Mouse (Mus musculus) forebrain, embryonic 15.5 days (tissue): Measurements from ENCODE around the gene Olfr98. TPM values are rescaled to one million over a fixed set of nuclear protein-coding genes. Genes with fewer than 3 reads are reported as not detected.
A peak's percentile ranks its signal among the peaks of the same experiment; 100 is the strongest.

ENCODE experiments used
- ATAC-seq: fragments of 200-750 bp; cut with Nextera tagmentation; replicated peaks from 2 replicates; pipeline ENCODE4 v1.8.0; 2017; ENCODE audit warnings: mild to moderate bottlenecking, moderate TSS enrichment, moderate library complexity
- H3K27ac ChIP-seq: fragments of 300-500 bp; sonication (generic); replicated peaks from 2 replicates; pipeline ENCODE4 v1.5.1; 2015; ENCODE audit warnings: mild to moderate bottlenecking, inconsistent platforms
- H3K27me3 ChIP-seq: fragments of 300-500 bp; sonication (generic); 2 replicates; pipeline ENCODE4 v1.6.1; 2015; ENCODE audit warnings: inconsistent platforms
- H3K36me3 ChIP-seq: fragments of 300-500 bp; sonication (generic); 2 replicates; pipeline ENCODE4 v1.6.1; 2015; ENCODE audit warnings: mild to moderate bottlenecking, inconsistent platforms
- H3K4me1 ChIP-seq: fragments of 300-500 bp; sonication (generic); 2 replicates; pipeline ENCODE4 v1.6.1; 2015; ENCODE audit warnings: inconsistent platforms
- H3K4me2 ChIP-seq: fragments of 300-500 bp; sonication (generic); replicated peaks from 2 replicates; pipeline ENCODE4 v1.6.1; 2015; ENCODE audit warnings: mild to moderate bottlenecking, inconsistent platforms
- H3K4me3 ChIP-seq: fragments of 300-500 bp; sonication (generic); 2 replicates; pipeline ENCODE4 v1.5.1; 2015; ENCODE audit warnings: mild to moderate bottlenecking, inconsistent platforms
- H3K9ac ChIP-seq: fragments of 300-500 bp; sonication (generic); replicated peaks from 2 replicates; pipeline ENCODE4 v1.6.1; 2015; ENCODE audit warnings: mild to moderate bottlenecking, inconsistent platforms
- H3K9me3 ChIP-seq: fragments of 300-500 bp; sonication (generic); 2 replicates; pipeline ENCODE4 v1.6.1; 2016; ENCODE audit warnings: inconsistent platforms
- WGBS: fragments of 180-500 bp; shearing (Covaris S2); methylation state at CpG from one replicate; pipeline ENCODE4 v1.1.7; 2015; ENCODE audit warnings: mixed read lengths; 5-methylcytosine and 5-hydroxymethylcytosine counted together
- polyA plus RNA-seq: library from polyadenylated mRNA; unstranded; fragments of >200 nt; fragmentation: Nextera tagmentation; extraction: Ambion mirVana; gene quantifications from 2 replicates; pipeline ENCODE4 v1.2.1, GENCODE M21; 2015

Olfr98 gene
- not detected in 2 replicates for polyA plus RNA-seq

DNA sequence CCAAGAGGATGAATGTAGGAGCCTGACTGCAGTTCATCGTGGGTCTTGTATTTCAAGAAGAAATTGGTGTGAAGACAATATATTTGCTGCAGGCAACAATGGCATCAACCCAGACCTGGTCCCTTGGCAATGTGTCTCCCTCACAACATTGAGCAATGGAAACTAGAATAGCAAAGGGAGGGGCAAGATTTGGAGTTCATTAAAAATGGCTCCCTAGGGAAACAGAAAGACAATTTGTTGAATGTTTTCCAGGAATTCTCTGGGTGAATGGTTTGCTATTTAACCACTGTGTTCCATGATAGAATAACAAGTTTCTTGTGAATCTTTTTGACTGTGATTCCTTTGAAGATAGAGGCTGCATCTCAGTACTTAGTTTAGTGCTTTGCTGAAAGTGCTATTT, at the start of gene Olfr98:
Olfr98 (minus strand) TSS at position 124 of the 400 bp plus-strand sequence.
- Histone ChIP-seq H3K27me3 (no peaks in the 10 kb centered on the region), H3K9ac (no peak within 1 kb of the TSS), H3K36me3 (no peaks in the 10 kb centered on the region), H3K4me2 (no peak within 1 kb of the TSS), H3K9me3 (no peaks in the 10 kb centered on the region), H3K4me1 (no peaks in the 10 kb centered on the region), H3K27ac (no peak within 1 kb of the TSS), H3K4me3 (no peak within 1 kb of the TSS)
- 78% methylated on average over 1 of the region's 1 CpGs for WGBS
- no peak for ATAC-seq

DNA sequence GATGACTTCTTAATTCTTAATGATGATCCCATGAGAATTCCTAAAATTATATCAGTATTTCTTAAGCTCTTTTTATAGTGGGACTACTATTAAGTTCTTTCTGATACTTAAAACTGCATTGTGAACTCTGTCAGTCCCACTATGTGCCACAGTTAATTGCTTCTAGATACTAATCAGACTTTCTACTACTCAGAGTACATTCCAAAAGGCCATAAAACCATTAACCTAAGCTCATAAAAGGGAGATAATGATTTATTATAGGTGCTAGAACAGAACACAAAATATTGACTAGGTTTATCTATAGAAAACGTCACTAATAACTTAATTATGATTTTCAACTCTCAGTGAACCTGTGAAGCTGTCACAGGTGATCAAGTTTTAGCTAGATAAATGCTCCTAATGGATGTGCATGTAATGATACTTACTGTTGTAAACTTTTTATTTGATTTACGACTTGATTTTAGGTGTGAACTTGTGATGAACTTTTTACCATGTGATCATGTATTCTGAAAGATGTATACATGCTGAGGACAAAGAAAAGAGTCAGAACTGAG, 46.7 kb upstream of the Olfr98 start:
- no peaks in the 10 kb centered on the region for H3K9me3 ChIP-seq
- no peak overlapping the region for H3K4me3 ChIP-seq
- no peaks in the 10 kb centered on the region for H3K4me1 ChIP-seq
- H3K27ac ChIP-seq = no peak overlapping the region
- no peaks in the 10 kb centered on the region for H3K36me3 ChIP-seq
- 61% methylated on average over 2 of the region's 2 CpGs for WGBS
- no peak overlapping the region for H3K4me2 ChIP-seq
- ATAC-seq = no peak
- no peaks in the 10 kb centered on the region for H3K27me3 ChIP-seq
- no peak overlapping the region for H3K9ac ChIP-seq

DNA sequence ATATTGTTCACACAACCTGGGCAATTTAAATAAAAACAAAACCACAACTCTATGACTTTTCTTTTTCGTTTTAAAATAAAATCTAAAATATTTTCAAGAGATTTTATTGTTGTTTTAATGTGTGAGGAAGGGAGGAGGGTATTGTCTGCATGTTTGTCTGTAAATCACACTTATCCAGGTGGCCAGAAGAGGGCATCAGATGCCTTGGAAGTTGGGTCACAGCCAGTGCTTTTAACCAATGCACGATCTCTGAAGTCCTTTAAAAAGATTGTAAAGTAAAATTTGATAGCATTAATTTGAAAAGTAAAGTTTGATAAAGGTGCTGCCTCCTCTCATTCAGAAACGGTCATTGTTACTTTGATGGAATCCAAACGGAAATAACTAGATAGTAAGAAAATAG, 44.9 kb upstream of the Olfr98 start:
- Histone ChIP-seq H3K9ac (no peak overlapping the region), H3K27me3 (no peaks in the 10 kb centered on the region), H3K4me3 (no peak overlapping the region), H3K36me3 (no peaks in the 10 kb centered on the region), H3K4me2 (no peak overlapping the region), H3K4me1 (no peaks in the 10 kb centered on the region), H3K27ac (no peak overlapping the region), H3K9me3 (no peaks in the 10 kb centered on the region)
- ATAC-seq = no peak
- 39% methylated on average over 4 of the region's 4 CpGs for WGBS

DNA sequence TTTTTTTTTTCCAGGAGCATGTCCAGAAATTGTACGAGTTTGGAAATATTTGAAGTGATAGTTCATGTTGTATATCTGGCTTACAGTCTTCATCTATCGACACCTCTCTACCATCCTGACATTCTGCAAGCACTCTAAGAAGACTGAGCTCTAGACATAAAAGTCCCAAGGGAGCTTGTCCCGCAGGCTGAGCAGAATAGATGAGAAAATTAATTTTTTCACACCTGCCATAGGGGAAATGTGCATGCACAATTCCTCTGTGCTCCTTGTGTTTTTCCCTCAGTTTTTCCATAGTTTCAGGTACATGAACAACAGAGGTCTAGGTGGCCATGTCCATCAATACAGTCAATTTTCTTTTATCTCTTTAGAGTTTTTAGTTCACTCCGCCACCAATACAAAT, 40.7 kb upstream of the Olfr98 start, which contains the start of gene Olfr101:
Olfr101 (minus strand) TSS at position 101 of the 400 bp plus-strand sequence.
- H3K27ac ChIP-seq = no peak within 1 kb of the TSS
- H3K9me3 ChIP-seq = no peaks in the 10 kb centered on the region
- no peaks in the 10 kb centered on the region for H3K27me3 ChIP-seq
- WGBS = 90% methylated on average over 4 of the region's 4 CpGs
- H3K4me1 ChIP-seq = no peaks in the 10 kb centered on the region
- H3K9ac ChIP-seq = no peak within 1 kb of the TSS
- H3K36me3 ChIP-seq = no peaks in the 10 kb centered on the region
- no peak within 1 kb of the TSS for H3K4me2 ChIP-seq
- no peak for ATAC-seq
- no peak within 1 kb of the TSS for H3K4me3 ChIP-seq

DNA sequence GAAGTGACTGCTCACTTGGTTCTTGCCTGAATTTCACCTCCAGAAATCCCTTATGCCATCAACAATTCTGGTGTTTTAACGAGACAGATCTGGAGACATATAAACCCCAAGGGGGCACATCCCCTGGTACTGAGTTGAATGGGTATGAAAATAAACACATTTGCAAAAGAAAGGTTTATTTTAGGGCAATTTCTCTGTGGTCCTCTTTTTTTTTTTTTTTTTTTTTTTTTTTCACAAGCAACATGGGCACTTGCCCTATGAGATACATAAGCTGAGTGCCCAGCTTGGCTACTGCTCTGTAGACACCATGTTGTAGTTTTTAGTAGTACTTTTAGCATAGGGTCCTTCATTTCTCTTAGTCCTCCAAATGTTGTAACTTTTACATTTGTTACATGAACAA, 19.8 kb upstream of the Olfr98 start, which contains the start of gene Olfr99:
Olfr99 (minus strand) TSS at position 101 of the 400 bp plus-strand sequence.
- ATAC-seq = no peak

DNA sequence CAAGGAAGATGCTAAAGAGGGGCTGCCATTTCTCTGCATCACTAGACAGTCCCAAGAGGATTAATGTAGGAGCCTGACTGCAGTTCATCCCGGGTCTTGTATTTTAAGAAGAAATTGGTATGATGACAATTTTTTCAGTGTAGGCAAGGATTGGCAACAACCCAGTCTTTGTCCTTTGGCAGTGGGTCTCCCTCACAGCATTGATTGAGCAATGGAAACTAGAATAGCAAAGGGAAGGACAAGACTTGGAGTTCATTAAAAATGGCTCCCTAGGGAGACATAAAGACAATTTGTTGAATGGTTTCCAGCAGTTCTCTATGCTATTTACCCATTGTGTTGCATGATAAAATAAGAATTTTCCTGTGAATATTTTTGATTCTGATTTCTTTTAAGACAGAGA, 16.8 kb upstream of the Olfr98 start:
- Histone ChIP-seq H3K4me1 (no peaks in the 10 kb centered on the region), H3K27ac (no peak overlapping the region), H3K4me2 (no peak overlapping the region), H3K4me3 (no peak overlapping the region), H3K9me3 (no peaks in the 10 kb centered on the region), H3K36me3 (no peaks in the 10 kb centered on the region), H3K27me3 (no peaks in the 10 kb centered on the region), H3K9ac (no peak overlapping the region)
- WGBS = 71% methylated on average over 1 of the region's 1 CpGs
- no peak for ATAC-seq

More for the DNA sequence above, 19.8 kb upstream of the Olfr98 start, which contains the start of gene Olfr99:
- no peaks in the 10 kb centered on the region for H3K36me3 ChIP-seq
- H3K4me2 ChIP-seq = no peak within 1 kb of the TSS
- no peak within 1 kb of the TSS for H3K27ac ChIP-seq
- H3K9me3 ChIP-seq = no peaks in the 10 kb centered on the region
- H3K4me1 ChIP-seq = no peaks in the 10 kb centered on the region
- H3K27me3 ChIP-seq = no peaks in the 10 kb centered on the region
- no peak within 1 kb of the TSS for H3K9ac ChIP-seq
- 84% methylated on average over 1 of the region's 1 CpGs for WGBS
- H3K4me3 ChIP-seq = no peak within 1 kb of the TSS

DNA sequence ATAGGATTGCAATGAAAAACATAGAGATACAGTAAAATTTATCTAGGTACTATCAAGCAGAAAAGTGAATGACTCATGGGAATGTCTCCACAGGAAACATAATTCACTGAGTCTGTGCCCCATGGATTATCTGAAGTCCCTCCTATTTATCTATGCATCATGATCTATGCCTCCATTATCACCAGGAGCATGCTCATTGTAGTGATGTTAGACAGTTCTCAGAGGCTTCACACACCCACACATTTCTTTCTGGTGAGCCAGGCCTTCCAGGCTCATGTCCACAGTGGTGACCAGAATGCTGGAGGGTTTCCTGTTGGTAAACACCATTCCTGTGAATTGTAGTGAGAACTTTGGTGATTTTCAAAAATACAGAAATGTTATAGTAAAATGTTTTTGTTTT, 13.0 kb upstream of the Olfr98 start:
- no peak overlapping the region for H3K9ac ChIP-seq
- no peaks in the 10 kb centered on the region for H3K9me3 ChIP-seq
- H3K27me3 ChIP-seq = no peaks in the 10 kb centered on the region
- H3K4me3 ChIP-seq = no peak overlapping the region
- ATAC-seq = no peak
- no peaks in the 10 kb centered on the region for H3K36me3 ChIP-seq
- no peak overlapping the region for H3K27ac ChIP-seq
- no peaks in the 10 kb centered on the region for H3K4me1 ChIP-seq
- H3K4me2 ChIP-seq = no peak overlapping the region

DNA sequence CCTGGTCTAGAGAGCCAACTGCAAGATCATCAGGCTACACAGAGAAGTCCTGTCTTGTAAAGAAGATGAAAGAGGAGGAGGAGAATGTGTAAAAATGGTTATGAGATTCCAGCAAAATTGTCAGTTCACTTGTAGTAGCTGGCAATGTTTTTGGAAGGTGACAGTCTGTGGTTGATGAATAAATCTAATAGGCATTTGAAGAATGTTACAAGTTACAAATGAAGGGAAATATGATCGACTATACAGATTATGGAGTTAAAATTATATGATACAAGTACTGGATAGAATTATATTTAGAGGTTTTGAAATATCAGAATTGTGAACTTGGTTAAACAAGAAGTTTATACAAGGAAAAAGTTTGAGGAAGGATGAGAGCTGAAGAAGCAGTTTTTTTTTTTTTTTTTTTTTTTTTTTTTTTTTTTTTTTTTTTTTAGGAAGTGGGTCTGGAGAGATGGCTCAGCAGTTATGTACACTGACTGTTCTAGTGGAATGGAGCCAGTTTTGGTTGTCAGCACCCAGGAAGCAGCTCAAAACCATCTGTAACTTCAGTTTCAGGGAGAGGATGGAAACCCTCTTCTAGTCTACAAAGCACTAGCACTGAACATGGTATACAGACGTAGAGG, 12.2 kb upstream of the Olfr98 start:
- no peaks in the 10 kb centered on the region for H3K27me3 ChIP-seq
- H3K4me1 ChIP-seq = no peaks in the 10 kb centered on the region
- no peaks in the 10 kb centered on the region for H3K36me3 ChIP-seq
- no peaks in the 10 kb centered on the region for H3K9me3 ChIP-seq
- ATAC-seq = no peak
- H3K4me2 ChIP-seq = no peak overlapping the region
- 92% methylated on average over 2 of the region's 2 CpGs for WGBS
- H3K27ac ChIP-seq = no peak overlapping the region
- H3K9ac ChIP-seq = no peak overlapping the region
- no peak overlapping the region for H3K4me3 ChIP-seq

DNA sequence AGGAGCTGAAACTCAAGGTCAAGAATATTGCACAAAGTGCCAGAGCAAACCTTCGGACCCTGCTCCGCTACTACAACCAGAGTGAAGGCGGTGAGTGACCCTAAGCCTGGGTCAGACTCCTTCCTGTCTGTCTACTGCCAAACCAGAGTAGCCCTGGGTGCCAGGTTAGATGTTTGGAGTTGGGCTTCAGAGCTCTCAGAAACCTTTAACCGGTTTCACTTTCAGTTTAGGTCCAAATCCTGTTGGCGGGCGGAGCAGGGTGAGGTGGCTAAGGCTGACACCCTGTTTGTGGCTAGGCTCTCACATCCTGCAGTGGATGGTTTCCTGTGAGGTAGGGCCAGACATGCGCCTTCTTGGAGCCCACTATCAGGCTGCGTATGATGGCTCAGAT, 7.1 kb upstream of the Olfr98 start:
- H3K9me3 ChIP-seq = no peaks in the 10 kb centered on the region
- H3K4me2 ChIP-seq = peak overlapping the region; percentile 91
- ATAC-seq = peak; percentile 17; the same call in 1 of the 2 replicates
- WGBS = 76% methylated on average over 8 of the region's 8 CpGs
- H3K4me1 ChIP-seq = 0 out of 2 replicates have a peak, but pooled peaks cover 5% of the 10 kb centered on the region
- no peak overlapping the region for H3K27ac ChIP-seq
- peak overlapping the region; percentile 34; the same call in 1 of the 2 replicates for H3K9ac ChIP-seq
- H3K27me3 ChIP-seq = no peaks in the 10 kb centered on the region
- H3K4me3 ChIP-seq = peak overlapping the region; percentile 49
- no peaks in the 10 kb centered on the region for H3K36me3 ChIP-seq

DNA sequence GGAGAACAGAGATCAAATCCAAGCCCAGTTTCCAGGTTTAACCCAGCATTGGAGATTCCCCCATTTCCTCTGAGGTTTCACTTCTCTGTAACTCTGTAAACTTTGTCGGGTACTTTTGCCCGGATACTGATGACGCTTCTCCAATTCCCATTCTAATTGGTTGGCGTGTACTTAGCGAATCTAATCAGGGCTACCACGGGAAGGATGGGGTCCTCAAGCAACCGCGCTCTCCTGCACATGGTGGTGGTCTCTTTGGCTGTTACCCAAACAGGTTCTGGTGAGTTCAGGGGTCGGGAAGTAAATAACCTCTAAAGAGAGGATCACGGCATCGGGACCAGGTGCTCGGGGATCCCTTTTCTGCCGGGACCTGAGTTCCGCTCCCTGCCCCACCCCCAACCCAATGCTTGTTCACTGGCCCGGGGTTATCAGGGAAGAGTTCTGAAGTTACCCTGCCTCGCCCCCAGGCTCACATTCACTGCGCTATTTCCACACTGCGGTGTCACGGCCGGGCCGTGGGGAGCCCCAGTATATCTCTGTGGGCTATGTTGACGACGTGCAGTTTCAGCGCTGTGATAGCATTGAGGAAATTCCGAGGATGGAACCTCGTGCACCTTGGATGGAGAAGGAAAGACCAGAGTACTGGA, 6.6 kb upstream of the Olfr98 start, which contains the start of gene H2-M3:
H2-M3 (plus strand) TSS at position 163 of the 644 bp plus-strand sequence.
- peak within 1 kb of the TSS; percentile 91 for H3K4me2 ChIP-seq
- 2% methylated on average over 26 of the region's 26 CpGs for WGBS
- peak within 1 kb of the TSS; percentile 49 for H3K4me3 ChIP-seq
- peak; percentile 99 for ATAC-seq
- H3K9ac ChIP-seq = peak within 1 kb of the TSS; percentile 34
- 0 out of 2 replicates have a peak, but pooled peaks cover 5% of the 10 kb centered on the region for H3K4me1 ChIP-seq
- no peaks in the 10 kb centered on the region for H3K9me3 ChIP-seq
- no peak within 1 kb of the TSS for H3K27ac ChIP-seq
- H3K36me3 ChIP-seq = no peaks in the 10 kb centered on the region
- H3K27me3 ChIP-seq = no peaks in the 10 kb centered on the region

DNA sequence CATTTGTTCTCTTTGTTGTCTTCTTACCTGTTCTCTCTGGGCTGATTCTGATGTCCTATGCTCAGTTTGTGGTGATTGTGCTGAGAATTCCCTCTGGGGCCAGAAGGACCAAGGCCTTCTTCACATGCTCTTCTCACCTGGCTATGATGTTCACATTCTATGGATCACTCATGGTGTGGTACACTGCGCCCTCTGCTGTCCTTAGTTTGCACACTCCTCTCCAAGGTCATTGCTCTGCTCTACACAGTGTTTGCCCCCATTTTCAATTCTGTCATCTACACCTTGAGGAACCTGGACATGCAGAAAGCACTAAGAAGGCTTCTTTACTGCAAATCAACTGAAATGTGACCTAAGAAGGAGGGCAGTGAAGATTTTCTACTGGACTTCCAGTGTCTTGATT, 13.0 kb downstream of the Olfr98 start:
- Histone ChIP-seq H3K9me3 (no peaks in the 10 kb centered on the region), H3K36me3 (no peaks in the 10 kb centered on the region), H3K4me2 (no peak overlapping the region), H3K4me1 (no peaks in the 10 kb centered on the region), H3K27ac (no peak overlapping the region), H3K27me3 (no peaks in the 10 kb centered on the region), H3K4me3 (no peak overlapping the region), H3K9ac (no peak overlapping the region)
- no peak for ATAC-seq
- 13% methylated on average over 1 of the region's 1 CpGs for WGBS

DNA sequence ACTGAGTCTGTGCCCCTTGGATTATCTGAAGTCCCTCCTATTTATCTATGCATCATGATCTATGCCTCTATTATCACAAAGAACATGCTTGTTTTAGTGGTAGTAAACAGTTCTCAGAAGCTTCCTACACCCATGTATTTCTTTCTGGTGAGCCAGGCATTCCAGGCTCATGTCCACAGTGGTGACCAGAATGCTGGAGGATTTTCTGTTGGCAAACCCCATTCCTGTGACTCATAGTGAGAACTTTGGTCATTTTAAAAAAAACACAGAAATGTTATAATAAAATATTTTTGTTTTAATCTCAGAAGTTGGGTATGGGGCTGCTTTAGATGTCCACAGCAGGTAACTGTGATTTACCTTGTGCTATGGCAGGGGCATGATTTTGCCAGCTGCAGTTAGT, 14.1 kb downstream of the Olfr98 start:
- Histone ChIP-seq H3K36me3 (no peaks in the 10 kb centered on the region), H3K4me2 (no peak overlapping the region), H3K9ac (no peak overlapping the region), H3K9me3 (no peaks in the 10 kb centered on the region), H3K27ac (no peak overlapping the region), H3K4me1 (no peaks in the 10 kb centered on the region), H3K4me3 (no peak overlapping the region), H3K27me3 (no peaks in the 10 kb centered on the region)
- ATAC-seq = no peak
